Mouse (Mus musculus): Measurements from ENCODE around the gene Car15. TPM values are rescaled to one million over a fixed set of nuclear protein-coding genes. Genes with fewer than 3 reads are reported as not detected.

Car15 gene
- total and polyA plus RNA-seq, 2 experiments: 1.0 to 3.7 TPM

DNA sequence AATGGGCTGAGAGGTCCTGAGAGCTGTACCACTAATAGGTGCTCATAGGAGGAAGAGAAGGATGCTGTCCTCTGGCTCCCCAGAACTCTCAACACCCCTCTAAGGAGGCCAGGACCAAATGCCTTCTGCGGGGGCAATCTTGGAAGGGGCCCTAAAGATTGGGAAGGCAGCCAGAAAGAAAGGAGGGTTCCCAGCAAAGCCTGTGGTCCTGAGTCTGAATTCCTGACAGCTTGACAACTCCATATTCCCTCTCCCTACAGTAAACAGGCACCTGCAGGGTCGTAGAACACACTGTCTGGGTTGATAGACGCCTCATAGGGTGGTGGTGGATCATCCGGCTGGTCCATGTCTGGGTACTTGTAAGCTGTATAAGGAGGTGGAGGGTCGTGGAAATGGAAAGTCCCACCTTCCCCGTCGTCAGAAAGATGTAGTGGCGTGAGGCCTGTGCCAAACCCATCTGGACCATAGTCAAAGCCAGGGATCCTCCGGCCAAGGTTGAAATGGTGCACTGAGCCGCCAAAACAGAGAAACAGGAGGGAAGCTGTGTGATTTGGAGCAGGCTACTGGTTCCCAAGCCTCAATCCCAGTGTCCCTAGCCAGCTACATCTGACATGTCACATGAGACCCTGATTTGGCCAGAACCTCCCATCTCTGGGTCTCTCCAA, 5.7 kb upstream of the Car15 start:
- TF ChIP-seq POLR2A (IDR thresholded peaks at IDR 0.05; ENCODE audit: extremely low read depth, insufficient read depth, low read length) (no peak), CTCF (IDR thresholded peaks at IDR 0.05; ENCODE audit: low read depth, low read length) (no peak)
- H3K4me3 ChIP-seq (ENCODE audit: insufficient read depth, low read depth, low read length): no peak overlapping the region
- H3K36me3 ChIP-seq (ENCODE audit: control insufficient read depth, insufficient read depth, low read length): peaks cover 44% of the 10 kb centered on the region
- no peaks in the 10 kb centered on the region for H3K79me2 ChIP-seq (ENCODE audit: control insufficient read depth, insufficient read depth, low read length)
- no peak overlapping the region for H3K9ac ChIP-seq (ENCODE audit: low read depth, low read length)
- H3K27ac ChIP-seq (replicated peaks; ENCODE audit: insufficient read depth, low read depth, low read length): no peak overlapping the region
- 92% methylated on average over 10 of the region's 10 CpGs for WGBS
- H3K4me1 ChIP-seq (ENCODE audit: control insufficient read depth, insufficient read depth, low read length): no peaks in the 10 kb centered on the region
- no peaks in the 10 kb centered on the region for H3K27me3 ChIP-seq (ENCODE audit: control insufficient read depth, insufficient read depth, low read length)
- DNase-seq (ENCODE audit: extremely low read depth, low read depth, low spot score): no peak

DNA sequence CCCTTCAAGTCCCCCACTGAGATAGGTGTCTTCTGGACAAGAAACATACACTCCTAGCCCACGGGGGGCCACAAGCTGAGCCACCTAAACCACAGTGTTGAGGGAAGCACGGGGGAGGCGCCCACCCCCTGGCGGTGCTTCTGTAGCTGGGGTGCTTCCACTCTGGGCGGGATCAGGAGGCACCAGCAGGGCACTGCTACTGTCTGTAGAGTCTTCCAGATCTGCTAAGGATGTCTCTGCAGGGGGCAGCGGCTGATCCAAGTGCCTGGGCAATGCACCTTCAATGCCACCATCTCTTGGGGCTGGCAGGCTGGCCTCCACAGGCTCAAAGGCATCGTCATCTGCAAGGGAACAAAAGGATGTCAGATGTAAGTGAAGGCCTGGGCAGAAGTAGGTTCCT, 4.3 kb upstream of the Car15 start:
- Histone ChIP-seq H3K27ac (replicated peaks; ENCODE audit: insufficient read depth, low read depth, low read length) (no peak overlapping the region), H3K27me3 (ENCODE audit: control insufficient read depth, insufficient read depth, low read length) (no peaks in the 10 kb centered on the region), H3K4me3 (ENCODE audit: insufficient read depth, low read depth, low read length) (no peak overlapping the region), H3K79me2 (ENCODE audit: control insufficient read depth, insufficient read depth, low read length) (no peaks in the 10 kb centered on the region), H3K36me3 (ENCODE audit: control insufficient read depth, insufficient read depth, low read length) (peaks cover 34% of the 10 kb centered on the region), H3K4me1 (ENCODE audit: control insufficient read depth, insufficient read depth, low read length) (no peaks in the 10 kb centered on the region), H3K9ac (ENCODE audit: low read depth, low read length) (no peak overlapping the region)
- DNase-seq (ENCODE audit: extremely low read depth, low read depth, low spot score): no peak
- 98% methylated on average over 7 of the region's 7 CpGs for WGBS
- TF ChIP-seq CTCF (IDR thresholded peaks at IDR 0.05; ENCODE audit: low read depth, low read length) (no peak), POLR2A (IDR thresholded peaks at IDR 0.05; ENCODE audit: extremely low read depth, insufficient read depth, low read length) (no peak)

- TF ChIP-seq CTCF (IDR thresholded peaks at IDR 0.05; ENCODE audit: low read depth, low read length) (no peak), POLR2A (IDR thresholded peaks at IDR 0.05; ENCODE audit: extremely low read depth, insufficient read depth, low read length) (no peak)
- Histone ChIP-seq H3K4me1 (ENCODE audit: control insufficient read depth, insufficient read depth, low read length) (no peaks in the 10 kb centered on the region), H3K36me3 (ENCODE audit: control insufficient read depth, insufficient read depth, low read length) (peaks cover 18% of the 10 kb centered on the region), H3K9ac (ENCODE audit: low read depth, low read length) (no peak overlapping the region), H3K27me3 (ENCODE audit: control insufficient read depth, insufficient read depth, low read length) (0 out of 2 replicates have a peak, but pooled peaks cover 2% of the 10 kb centered on the region), H3K27ac (replicated peaks; ENCODE audit: insufficient read depth, low read depth, low read length) (no peak overlapping the region), H3K4me3 (ENCODE audit: insufficient read depth, low read depth, low read length) (no peak overlapping the region), H3K79me2 (ENCODE audit: control insufficient read depth, insufficient read depth, low read length) (no peaks in the 10 kb centered on the region)
- 86% methylated on average over 4 of the region's 4 CpGs for WGBS
- no peak for DNase-seq (ENCODE audit: extremely low read depth, low read depth, low spot score)
Measured at GRCm38 (mm10) chr16:17839976-17840375, 1.8 kb upstream of the Car15 start.

DNA sequence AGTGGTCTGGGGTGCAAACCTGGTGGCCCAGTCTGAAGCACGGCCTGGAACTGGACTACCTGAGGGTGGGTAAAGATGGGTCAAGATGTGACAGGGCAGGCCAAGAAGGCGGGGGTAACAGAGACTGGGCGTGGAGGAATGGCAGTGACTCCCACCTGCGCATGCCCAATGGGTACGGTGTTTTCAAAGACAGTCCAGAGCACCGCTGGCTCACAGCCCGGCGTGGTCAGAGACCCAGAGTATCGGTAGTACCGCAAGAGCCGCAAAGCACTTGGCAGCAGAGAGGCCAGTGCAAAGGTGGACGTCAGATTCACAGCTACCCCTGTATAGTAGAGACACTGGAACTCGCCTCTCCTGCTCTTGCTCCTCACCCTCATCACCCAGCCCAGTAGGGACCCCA, 2.7 kb downstream of the Car15 start:
- no peaks in the 10 kb centered on the region for H3K36me3 ChIP-seq (ENCODE audit: control insufficient read depth, insufficient read depth, low read length)
- H3K9ac ChIP-seq (ENCODE audit: low read depth, low read length): no peak overlapping the region
- H3K27ac ChIP-seq (replicated peaks; ENCODE audit: insufficient read depth, low read depth, low read length): no peak overlapping the region
- TF ChIP-seq POLR2A (IDR thresholded peaks at IDR 0.05; ENCODE audit: extremely low read depth, insufficient read depth, low read length) (no peak), CTCF (IDR thresholded peaks at IDR 0.05; ENCODE audit: low read depth, low read length) (no peak)
- WGBS: 41% methylated on average over 13 of the region's 13 CpGs
- peaks cover 18% of the 10 kb centered on the region for H3K27me3 ChIP-seq (ENCODE audit: control insufficient read depth, insufficient read depth, low read length)
- no peaks in the 10 kb centered on the region for H3K4me1 ChIP-seq (ENCODE audit: control insufficient read depth, insufficient read depth, low read length)
- H3K4me3 ChIP-seq (ENCODE audit: insufficient read depth, low read depth, low read length): no peak overlapping the region
- no peaks in the 10 kb centered on the region for H3K79me2 ChIP-seq (ENCODE audit: control insufficient read depth, insufficient read depth, low read length)
- DNase-seq (ENCODE audit: extremely low read depth, low read depth, low spot score): no peak

DNA sequence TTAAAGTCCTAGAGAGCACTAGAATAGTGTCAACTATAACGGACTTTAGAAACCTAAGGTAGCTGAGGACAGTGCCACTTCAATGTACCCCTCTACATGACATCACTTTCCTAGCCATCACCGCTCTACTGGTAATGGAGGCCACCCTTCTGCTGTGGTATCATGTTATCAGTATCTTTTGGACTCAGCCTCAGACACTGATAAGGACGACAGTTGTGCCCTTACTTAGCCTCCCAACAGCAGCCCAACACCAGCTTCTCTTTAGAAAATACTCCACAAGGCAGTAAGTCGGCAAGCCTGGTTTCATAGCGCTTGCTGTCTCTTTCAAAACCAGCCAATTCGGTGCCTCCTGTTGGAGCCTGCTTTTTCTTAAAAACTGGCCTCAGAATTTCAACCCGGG, 3.6 kb downstream of the Car15 start:
- Histone ChIP-seq H3K27ac (replicated peaks; ENCODE audit: insufficient read depth, low read depth, low read length) (no peak overlapping the region), H3K27me3 (ENCODE audit: control insufficient read depth, insufficient read depth, low read length) (peaks cover 18% of the 10 kb centered on the region), H3K9ac (ENCODE audit: low read depth, low read length) (no peak overlapping the region), H3K79me2 (ENCODE audit: control insufficient read depth, insufficient read depth, low read length) (no peaks in the 10 kb centered on the region), H3K36me3 (ENCODE audit: control insufficient read depth, insufficient read depth, low read length) (no peaks in the 10 kb centered on the region), H3K4me3 (ENCODE audit: insufficient read depth, low read depth, low read length) (no peak overlapping the region), H3K4me1 (ENCODE audit: control insufficient read depth, insufficient read depth, low read length) (no peaks in the 10 kb centered on the region)
- WGBS: 52% methylated on average over 7 of the region's 7 CpGs
- no peak for DNase-seq (ENCODE audit: extremely low read depth, low read depth, low spot score)
- no peak for TF ChIP-seq CTCF (IDR thresholded peaks at IDR 0.05; ENCODE audit: low read depth, low read length)
- TF ChIP-seq POLR2A (IDR thresholded peaks at IDR 0.05; ENCODE audit: extremely low read depth, insufficient read depth, low read length): no peak

GRCm38 (mm10) chr16:17833681-17834399, 4.3 kb downstream of the Car15 start:
- Histone ChIP-seq H3K9ac (ENCODE audit: low read depth, low read length) (no peak overlapping the region), H3K79me2 (ENCODE audit: control insufficient read depth, insufficient read depth, low read length) (no peaks in the 10 kb centered on the region), H3K27ac (replicated peaks; ENCODE audit: insufficient read depth, low read depth, low read length) (no peak overlapping the region), H3K4me3 (ENCODE audit: insufficient read depth, low read depth, low read length) (no peak overlapping the region), H3K36me3 (ENCODE audit: control insufficient read depth, insufficient read depth, low read length) (no peaks in the 10 kb centered on the region), H3K4me1 (ENCODE audit: control insufficient read depth, insufficient read depth, low read length) (no peaks in the 10 kb centered on the region), H3K27me3 (ENCODE audit: control insufficient read depth, insufficient read depth, low read length) (peaks cover 18% of the 10 kb centered on the region)
- TF ChIP-seq CTCF (IDR thresholded peaks at IDR 0.05; ENCODE audit: low read depth, low read length): no peak
- TF ChIP-seq POLR2A (IDR thresholded peaks at IDR 0.05; ENCODE audit: extremely low read depth, insufficient read depth, low read length): no peak
- DNase-seq (ENCODE audit: extremely low read depth, low read depth, low spot score): no peak
- WGBS: 2% methylated on average over 103 of the region's 103 CpGs

Data from liver, adult 2 months (tissue).